Mouse (Mus musculus) adrenal gland, postnatal 14 days (tissue): ENCODE measurements around the gene Snx22. TPM values are rescaled to one million over a fixed set of nuclear protein-coding genes. Genes with fewer than 3 reads are reported as not detected.

ENCODE experiments used
- total RNA-seq: library from RNA; stranded (reverse); gene quantifications from 2 replicates; pipeline ENCODE4 v1.2.3, GENCODE M21; 2021

Gene Snx22
- total RNA-seq, 1 experiment from 2014 or later, result 2.3 TPM

Other genes starting within 250 kb of the Snx22 start
- gene Zfp609, start 242.2 kb downstream of the Snx22 start, total RNA-seq, result 35.8 and 36.4 TPM in 2 replicates
- gene Pclaf, start 179.5 kb downstream of the Snx22 start, total RNA-seq, result 16.7 and 19.6 TPM in 2 replicates
- 28.1 and 32.7 TPM in 2 replicates for gene Trip4, start 160.9 kb downstream of the Snx22 start, total RNA-seq
- gene Csnk1g1, start 160.8 kb downstream of the Snx22 start, total RNA-seq, result 18.8 and 24.2 TPM in 2 replicates
- 322 and 341 TPM in 2 replicates for gene Ppib, start 9.5 kb downstream of the Snx22 start, total RNA-seq
- 85.3 and 88.2 TPM in 2 replicates for gene Snx1, start 56.9 kb upstream of the Snx22 start, total RNA-seq
- gene Ciao2a, start 56.9 kb upstream of the Snx22 start, total RNA-seq, result 80.7 and 86.2 TPM in 2 replicates
- gene Dapk2, start 88.5 kb upstream of the Snx22 start, total RNA-seq, result 9.2 and 9.6 TPM in 2 replicates